Mouse (Mus musculus) cortical plate, adult 2 months (tissue): ENCODE measurements around the gene Shcbp1l.

Experiments used
- CTCF ChIP-seq: fragments of 200-500 bp; IDR thresholded peaks from 2 replicates; pipeline ENCODE4 v1.5.1; 2011; ENCODE audit warnings: mild to moderate bottlenecking, control low read depth, low read length; ENCODE audit not compliant: insufficient read depth; ENCODE audit errors: extremely low read depth
- POLR2A ChIP-seq: fragments of 200-500 bp; IDR thresholded peaks from 2 replicates; pipeline ENCODE4 v1.6.1; 2011; ENCODE audit warnings: mild to moderate bottlenecking, low read length, control low read depth; ENCODE audit not compliant: insufficient read depth; ENCODE audit errors: extremely low read depth

GRCm38 (mm10) chr1:153379832-153380231, 45.1 kb upstream of the Shcbp1l start:
- TF ChIP-seq CTCF (no peak), POLR2A (no peak)
